Mouse (Mus musculus) ovary, postnatal 10 days (tissue): ENCODE measurements around the gene Gm10061.
"Not testable (repeated sequence)": the region's sequence is repeated elsewhere in the genome, so short reads cannot be mapped to it uniquely, and the experiment has no call there.

ENCODE experiments used
- DNase-seq: peaks from one replicate; pipeline ENCODE4 v3.0.0; 2022; ENCODE audit warnings: low spot score

Gm10061 gene

GRCm38 (mm10) chr16:89150786-89151185 lies at the start of gene Gm10061:
TSS of gene Gm10061 (plus strand) at chr16:89151086.
- no peak for DNase-seq

- no peak for DNase-seq
Measured at GRCm38 (mm10) chr16:89140551-89140950, 10.3 kb upstream of the Gm10061 start, which contains the start of gene Gm6358. TSS of gene Gm6358 (plus strand) at chr16:89140851.

DNA sequence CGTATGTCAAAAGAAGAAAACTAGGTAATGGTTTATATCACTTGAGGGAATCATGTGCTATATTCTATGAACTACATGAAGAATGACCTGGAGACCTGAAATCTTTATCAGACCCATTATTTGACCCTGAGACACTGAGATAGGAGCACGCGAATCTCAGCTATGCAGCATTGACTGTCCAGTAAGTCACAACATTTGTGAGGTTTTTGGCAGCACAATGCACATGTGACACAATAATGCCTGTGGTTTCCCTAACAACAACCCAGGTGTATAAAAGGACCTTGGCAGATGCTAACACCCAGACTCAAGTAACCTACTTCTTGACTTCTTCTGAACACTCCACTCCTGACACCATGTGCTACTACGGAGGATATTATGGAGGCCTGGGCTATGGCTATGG lies 6.8 kb downstream of the Gm10061 start, which contains the start of gene Gm9789:
Gene Gm9789 (plus strand): TSS at position 301 of the 400 bp plus-strand sequence.
- DNase-seq: no peak

- DNase-seq: not testable (repeated sequence)
Measured at GRCm38 (mm10) chr16:89169190-89169589, 18.3 kb downstream of the Gm10061 start, which contains the start of gene Gm7735. TSS of gene Gm7735 (plus strand) at chr16:89169490.

GRCm38 (mm10) chr16:89174435-89174834 lies 23.5 kb downstream of the Gm10061 start, which contains the start of gene 1110057P08Rik:
TSS of gene 1110057P08Rik (plus strand) at chr16:89174735.
- no peak for DNase-seq

- no peak for DNase-seq
Measured at GRCm38 (mm10) chr16:89188621-89189020, 37.7 kb downstream of the Gm10061 start.
